Mouse (Mus musculus): ENCODE results near the gene Pros1. TPM values are rescaled to one million over a fixed set of nuclear protein-coding genes. Genes with fewer than 3 reads are reported as not detected.

Gene Pros1
- polyA plus RNA-seq, 2 experiments, result 4.7 to 11.7 TPM

- Histone ChIP-seq H3K4me1 (replicated peaks; ENCODE audit: control insufficient read depth in 2 of 2, insufficient read depth in 2 of 2, low read length in 1 of 2) (no peaks in the 10 kb centered on the region), H3K9me3 (ENCODE audit: control insufficient read depth, low read length) (no peaks in the 10 kb centered on the region), H3K36me3 (replicated peaks; ENCODE audit: control insufficient read depth, insufficient read depth, low read depth) (no peaks in the 10 kb centered on the region), H3K4me2 (ENCODE audit: low read depth) (no peak overlapping the region), H3K9ac (replicated peaks) (no peak overlapping the region), H3K27me3 (ENCODE audit: control insufficient read depth, insufficient read depth, low read length) (no peaks in the 10 kb centered on the region), H3K27ac (no peak overlapping the region), H3K4me3 (ENCODE audit: insufficient read depth in 1 of 2, low read depth in 2 of 2, low read length in 2 of 2) (no peak overlapping the region)
- WGBS (ENCODE audit: insufficient replicate concordance), result 62% methylated on average over 16 of the region's 16 CpGs
- no peak for TF ChIP-seq EP300 (IDR thresholded peaks at IDR 0.05; ENCODE audit: low read depth)
- no peak for TF ChIP-seq CTCF (IDR thresholded peaks at IDR 0.05; ENCODE audit: low read depth)
- ATAC-seq (ENCODE audit: insufficient read depth) (no peak), DNase-seq (ENCODE audit: low read depth in 3 of 3, low spot score in 3 of 3) (no peak)
Measured at GRCm38 (mm10) chr16:62942418-62943410, 88.6 kb downstream of the Pros1 start.

GRCm38 (mm10) chr16:62958485-62958884, 104.4 kb downstream of the Pros1 start:
- H3K4me2 ChIP-seq (ENCODE audit: low read depth), result no peak overlapping the region
- TF ChIP-seq EP300 (IDR thresholded peaks at IDR 0.05; ENCODE audit: low read depth) (no peak), CTCF (IDR thresholded peaks at IDR 0.05; ENCODE audit: low read depth) (no peak)
- no peaks in the 10 kb centered on the region for H3K9me3 ChIP-seq (ENCODE audit: control insufficient read depth, low read length)
- H3K9ac ChIP-seq (replicated peaks), result no peak overlapping the region
- H3K4me3 ChIP-seq (ENCODE audit: insufficient read depth in 1 of 2, low read depth in 2 of 2, low read length in 2 of 2), result no peak overlapping the region
- ATAC-seq (ENCODE audit: insufficient read depth) (no peak), DNase-seq (ENCODE audit: low read depth in 3 of 3, low spot score in 3 of 3) (no peak)
- no peaks in the 10 kb centered on the region for H3K27me3 ChIP-seq (ENCODE audit: control insufficient read depth, insufficient read depth, low read length)
- H3K4me1 ChIP-seq (replicated peaks; ENCODE audit: control insufficient read depth in 2 of 2, insufficient read depth in 2 of 2, low read length in 1 of 2), result no peaks in the 10 kb centered on the region
- WGBS (ENCODE audit: insufficient replicate concordance), result 67% methylated on average over 4 of the region's 4 CpGs
- H3K36me3 ChIP-seq (replicated peaks; ENCODE audit: control insufficient read depth, insufficient read depth, low read depth), result no peaks in the 10 kb centered on the region
- no peak overlapping the region for H3K27ac ChIP-seq

- Histone ChIP-seq H3K4me3 (ENCODE audit: insufficient read depth in 1 of 2, low read depth in 2 of 2, low read length in 2 of 2) (no peak overlapping the region), H3K4me1 (replicated peaks; ENCODE audit: control insufficient read depth in 2 of 2, insufficient read depth in 2 of 2, low read length in 1 of 2) (no peaks in the 10 kb centered on the region), H3K4me2 (ENCODE audit: low read depth) (no peak overlapping the region), H3K27me3 (ENCODE audit: control insufficient read depth, insufficient read depth, low read length) (no peaks in the 10 kb centered on the region), H3K27ac (no peak overlapping the region), H3K9me3 (ENCODE audit: control insufficient read depth, low read length) (no peaks in the 10 kb centered on the region), H3K9ac (replicated peaks) (no peak overlapping the region), H3K36me3 (replicated peaks; ENCODE audit: control insufficient read depth, insufficient read depth, low read depth) (no peaks in the 10 kb centered on the region)
- 40% methylated on average over 6 of the region's 6 CpGs for WGBS (ENCODE audit: insufficient replicate concordance)
- DNase-seq (ENCODE audit: low read depth in 3 of 3, low spot score in 3 of 3) (no peak), ATAC-seq (ENCODE audit: insufficient read depth) (no peak)
- TF ChIP-seq EP300 (IDR thresholded peaks at IDR 0.05; ENCODE audit: low read depth) (no peak), CTCF (IDR thresholded peaks at IDR 0.05; ENCODE audit: low read depth) (no peak)
Measured at GRCm38 (mm10) chr16:62964361-62964763, 110.3 kb downstream of the Pros1 start.

- no peak overlapping the region for H3K4me2 ChIP-seq (ENCODE audit: low read depth)
- TF ChIP-seq CTCF (IDR thresholded peaks at IDR 0.05; ENCODE audit: low read depth), result no peak
- TF ChIP-seq EP300 (IDR thresholded peaks at IDR 0.05; ENCODE audit: low read depth), result no peak
- H3K36me3 ChIP-seq (replicated peaks; ENCODE audit: control insufficient read depth, insufficient read depth, low read depth), result no peaks in the 10 kb centered on the region
- H3K27me3 ChIP-seq (ENCODE audit: control insufficient read depth, insufficient read depth, low read length), result no peaks in the 10 kb centered on the region
- H3K9ac ChIP-seq (replicated peaks), result no peak overlapping the region
- no peak overlapping the region for H3K4me3 ChIP-seq (ENCODE audit: insufficient read depth in 1 of 2, low read depth in 2 of 2, low read length in 2 of 2)
- DNase-seq (ENCODE audit: low read depth in 3 of 3, low spot score in 3 of 3) (no peak), ATAC-seq (ENCODE audit: insufficient read depth) (no peak)
- no peaks in the 10 kb centered on the region for H3K4me1 ChIP-seq (replicated peaks; ENCODE audit: control insufficient read depth in 2 of 2, insufficient read depth in 2 of 2, low read length in 1 of 2)
- 39% methylated on average over 1 of the region's 1 CpGs for WGBS (ENCODE audit: insufficient replicate concordance)
- no peak overlapping the region for H3K27ac ChIP-seq
- no peaks in the 10 kb centered on the region for H3K9me3 ChIP-seq (ENCODE audit: control insufficient read depth, low read length)
Measured at GRCm38 (mm10) chr16:62971673-62972332, 117.7 kb downstream of the Pros1 start.

GRCm38 (mm10) chr16:62974926-62975325, 120.8 kb downstream of the Pros1 start:
- no peak for DNase-seq (ENCODE audit: low read depth in 3 of 3, low spot score in 3 of 3)

More at GRCm38 (mm10) chr16:62974926-62975325, 120.8 kb downstream of the Pros1 start:
- Histone ChIP-seq H3K4me3 (ENCODE audit: insufficient read depth in 1 of 2, low read depth in 2 of 2, low read length in 2 of 2) (no peak overlapping the region), H3K4me1 (replicated peaks; ENCODE audit: control insufficient read depth in 2 of 2, insufficient read depth in 2 of 2, low read length in 1 of 2) (no peaks in the 10 kb centered on the region), H3K4me2 (ENCODE audit: low read depth) (no peak overlapping the region), H3K9ac (replicated peaks) (no peak overlapping the region), H3K9me3 (ENCODE audit: control insufficient read depth, low read length) (no peaks in the 10 kb centered on the region), H3K27ac (no peak overlapping the region), H3K27me3 (ENCODE audit: control insufficient read depth, insufficient read depth, low read length) (no peaks in the 10 kb centered on the region), H3K36me3 (replicated peaks; ENCODE audit: control insufficient read depth, insufficient read depth, low read depth) (no peaks in the 10 kb centered on the region)
- WGBS (ENCODE audit: insufficient replicate concordance), result 60% methylated on average over 1 of the region's 1 CpGs
- TF ChIP-seq EP300 (IDR thresholded peaks at IDR 0.05; ENCODE audit: low read depth), result no peak
- TF ChIP-seq CTCF (IDR thresholded peaks at IDR 0.05; ENCODE audit: low read depth), result no peak
- no peak for ATAC-seq (ENCODE audit: insufficient read depth)

Small RNAs within 50 kb of the gene (microRNA-seq; reads per million reads assigned to microRNA genes)
- not detected for gene Gm25986

Other genes with a start within 250 kb of the Pros1 start
- gene Nsun3, start 67.5 kb upstream of the Pros1 start, polyA plus RNA-seq (2012; rRNA removed), result 3.1 and 3.8 TPM in 2 replicates
- 5.2 and 5.8 TPM in 2 replicates for gene Nsun3, start 67.5 kb upstream of the Pros1 start, polyA plus RNA-seq (2014; fragmentation: Nextera tagmentation; extraction: Ambion mirVana)
- gene Stx19, start 39.6 kb upstream of the Pros1 start, polyA plus RNA-seq (2012; rRNA removed), result not detected in 2 replicates
- gene Stx19, start 39.6 kb upstream of the Pros1 start, polyA plus RNA-seq (2014; fragmentation: Nextera tagmentation; extraction: Ambion mirVana), result not detected in 2 replicates
- 1.4 and 1.9 TPM in 2 replicates for gene Arl13b, start 7.3 kb upstream of the Pros1 start, polyA plus RNA-seq (2012; rRNA removed)
- 4.2 and 4.3 TPM in 2 replicates for gene Arl13b, start 7.3 kb upstream of the Pros1 start, polyA plus RNA-seq (2014; fragmentation: Nextera tagmentation; extraction: Ambion mirVana)